Mouse (Mus musculus): ENCODE data around the gene Olfr728.

Olfr728 gene

GRCm38 (mm10) chr14:50142580-50142979, at the start of gene Olfr728:
Gene Olfr728, minus strand, starts transcription at chr14:50142680.
- DNase-seq (ENCODE audit: low spot score): no peak

- no peak for DNase-seq (ENCODE audit: low spot score)
Measured at GRCm38 (mm10) chr14:50188098-50188497, 45.6 kb upstream of the Olfr728 start, which contains the start of gene Olfr730. Gene Olfr730, minus strand, starts transcription at chr14:50188198.

- DNase-seq (ENCODE audit: low spot score): no peak
Measured at GRCm38 (mm10) chr14:50152810-50153209, 10.3 kb upstream of the Olfr728 start, which contains the start of gene Olfr729. Gene Olfr729, minus strand, starts transcription at chr14:50152910.

GRCm38 (mm10) chr14:50122886-50123285, 19.6 kb downstream of the Olfr728 start, which contains the start of gene Olfr727:
Gene Olfr727, plus strand, starts transcription at chr14:50123186.
- DNase-seq (ENCODE audit: low spot score): no peak

GRCm38 (mm10) chr14:50090853-50091252, 51.6 kb downstream of the Olfr728 start, which contains the start of gene Olfr726:
Gene Olfr726, minus strand, starts transcription at chr14:50090953.
- no peak for DNase-seq (ENCODE audit: low spot score)

All from yolk sac, embryonic 10.5 days (tissue).